In genomic region chr4:154022407-154022806, GRCm38 (mm10) we compare ENCODE assay signal across 8 mouse cellular contexts. TPM values are rescaled to one million over a fixed set of nuclear protein-coding genes. Genes with fewer than 3 reads are reported as not detected.
DNase-seq lines count a peak whose midpoint lies in the region; ATAC-seq and TF ChIP-seq lines count a peak whose summit lies in the region.

No protein-coding gene starts in this region.

- no peak overlapping the region for H3K4me2 ChIP-seq in midbrain, postnatal 0 days (ENCODE audit: low read depth, low read length, poor library complexity, severe bottlenecking)
- no peak overlapping the region for H3K4me2 ChIP-seq in midbrain, embryonic 11.5 days
- no peak overlapping the region for H3K4me2 ChIP-seq in heart, embryonic 12.5 days
- peak overlapping the region; percentile 20; the same call in 1 of the 2 replicates for H3K4me2 ChIP-seq in kidney, embryonic 15.5 days

- H3K9me3 ChIP-seq in midbrain, postnatal 0 days (ENCODE audit: low read length) = no peaks in the 10 kb centered on the region
- no peaks in the 10 kb centered on the region for H3K9me3 ChIP-seq in midbrain, embryonic 11.5 days (ENCODE audit: control insufficient read depth, low read length)
- H3K9me3 ChIP-seq in heart, embryonic 12.5 days (replicated peaks) = no peaks in the 10 kb centered on the region
- no peaks in the 10 kb centered on the region for H3K9me3 ChIP-seq in kidney, embryonic 15.5 days (replicated peaks)

- peaks cover 5% of the 10 kb centered on the region; the same call in 1 of the 2 replicates for H3K4me1 ChIP-seq in midbrain, postnatal 0 days (ENCODE audit: insufficient read depth, low read length)
- H3K4me1 ChIP-seq in midbrain, embryonic 11.5 days (ENCODE audit: control insufficient read depth, insufficient read depth, low read length) = peaks cover 14% of the 10 kb centered on the region
- peaks cover 47% of the 10 kb centered on the region for H3K4me1 ChIP-seq in heart, embryonic 12.5 days (replicated peaks)
- peaks cover 58% of the 10 kb centered on the region for H3K4me1 ChIP-seq in kidney, embryonic 15.5 days

- 0 out of 2 replicates have a peak, but pooled peaks cover 6% of the 10 kb centered on the region for H3K27me3 ChIP-seq in midbrain, postnatal 0 days (ENCODE audit: insufficient read depth, low read length)
- peaks cover 2% of the 10 kb centered on the region; the same call in 1 of the 2 replicates for H3K27me3 ChIP-seq in midbrain, embryonic 11.5 days (ENCODE audit: control insufficient read depth, insufficient read depth, low read length)
- H3K27me3 ChIP-seq in heart, embryonic 12.5 days (replicated peaks) = peaks cover 5% of the 10 kb centered on the region; the same call in 1 of the 2 replicates
- peaks cover 4% of the 10 kb centered on the region; the same call in 1 of the 2 replicates for H3K27me3 ChIP-seq in kidney, embryonic 15.5 days

- WGBS in midbrain, postnatal 0 days = 55% methylated on average over 4 of the region's 4 CpGs
- 82% methylated on average over 4 of the region's 4 CpGs for WGBS in midbrain, embryonic 11.5 days
- 66% methylated on average over 4 of the region's 4 CpGs for WGBS in heart, embryonic 12.5 days
- 29% methylated on average over 4 of the region's 4 CpGs for WGBS in kidney, embryonic 15.5 days

- H3K36me3 ChIP-seq in midbrain, postnatal 0 days (ENCODE audit: insufficient read depth, low read length) = peaks cover 41% of the 10 kb centered on the region
- H3K36me3 ChIP-seq in midbrain, embryonic 11.5 days (ENCODE audit: control insufficient read depth, insufficient read depth, low read length) = peaks cover 27% of the 10 kb centered on the region
- peaks cover 57% of the 10 kb centered on the region for H3K36me3 ChIP-seq in heart, embryonic 12.5 days
- H3K36me3 ChIP-seq in kidney, embryonic 15.5 days = peaks cover 48% of the 10 kb centered on the region

- no peak for TF ChIP-seq CTCF in midbrain, postnatal 0 days (IDR thresholded peaks at IDR 0.05)

- no peak overlapping the region for H3K9ac ChIP-seq in midbrain, postnatal 0 days (replicated peaks; ENCODE audit: low read length, poor library complexity, severe bottlenecking)
- no peak overlapping the region for H3K9ac ChIP-seq in midbrain, embryonic 11.5 days (ENCODE audit: low read length)
- H3K9ac ChIP-seq in heart, embryonic 12.5 days = no peak overlapping the region
- no peak overlapping the region for H3K9ac ChIP-seq in kidney, embryonic 15.5 days

- peak; percentile 14 for DNase-seq in midbrain, postnatal 0 days (ENCODE audit: low spot score)
- DNase-seq in midbrain, embryonic 11.5 days (ENCODE audit: low spot score, missing footprints) = no peak
- DNase-seq in ovary, postnatal 14 days (ENCODE audit: low spot score) = peak; percentile 54
- DNase-seq in right cerebral cortex, postnatal 4 days = no peak

- ATAC-seq in midbrain, postnatal 0 days (ENCODE audit: low FRiP score) = no peak
- no peak for ATAC-seq in midbrain, embryonic 11.5 days (ENCODE audit: low FRiP score)
- no peak for ATAC-seq in heart, embryonic 12.5 days (ENCODE audit: insufficient number of reproducible peaks, low FRiP score)
- ATAC-seq in kidney, embryonic 15.5 days (replicated peaks; ENCODE audit: low FRiP score) = peak; percentile 55
- no peak for ATAC-seq in inflammation-experienced regulatory T-cells, adult 6 months
- ATAC-seq in cerebellum, adult (ENCODE audit: insufficient number of reproducible peaks, low FRiP score, low TSS enrichment) = no peak

- no peak overlapping the region for H3K27ac ChIP-seq in midbrain, postnatal 0 days (ENCODE audit: low read depth, low read length)
- no peak overlapping the region for H3K27ac ChIP-seq in midbrain, embryonic 11.5 days (ENCODE audit: low read depth, low read length)
- 0 out of 2 replicates have a peak overlapping the region, but pooled peaks have one; percentile 23 for H3K27ac ChIP-seq in heart, embryonic 12.5 days (ENCODE audit: poor library complexity, severe bottlenecking)
- peak overlapping the region; percentile 89 for H3K27ac ChIP-seq in kidney, embryonic 15.5 days

- no peak overlapping the region for H3K4me3 ChIP-seq in midbrain, postnatal 0 days (ENCODE audit: low read depth, low read length)
- no peak overlapping the region for H3K4me3 ChIP-seq in midbrain, embryonic 11.5 days (ENCODE audit: low read depth, low read length)
- no peak overlapping the region for H3K4me3 ChIP-seq in heart, embryonic 12.5 days
- no peak overlapping the region for H3K4me3 ChIP-seq in kidney, embryonic 15.5 days (replicated peaks)

RNA-seq across cellular contexts. Expression of gene Smim1, which starts 3.6 kb away (rescaled TPM):
- total RNA-seq in midbrain, postnatal 0 days (2014; rRNA removed) = 13.4 and 20.6 TPM in 2 replicates
- polyA plus RNA-seq in midbrain, postnatal 0 days (2015; fragmentation: Nextera tagmentation; extraction: Ambion mirVana) = 12.9 and 14.6 TPM in 2 replicates
- 9.5 and 10.9 TPM in 2 replicates for polyA plus RNA-seq in midbrain, embryonic 11.5 days (2014; fragmentation: Nextera tagmentation; extraction: Ambion mirVana)
- polyA plus RNA-seq in heart, embryonic 12.5 days (2016; fragmentation: Nextera tagmentation; extraction: Ambion mirVana) = 64.6 and 77.0 TPM in 2 replicates
- polyA plus RNA-seq in kidney, embryonic 15.5 days (2015; fragmentation: Nextera tagmentation; extraction: Ambion mirVana) = 51.8 and 61.1 TPM in 2 replicates
- 1 to 10 TPM in 1 of 3 experiments, under 1 TPM in 1, not detected in 1; 0.66 to 1.3 TPM for polyA plus RNA-seq in inflammation-experienced regulatory T-cells, adult 6 months (2017; shearing (Covaris generic))

RNA-seq across cellular contexts. Expression of gene Lrrc47, which starts 10.9 kb away (rescaled TPM):
- 24.9 and 28.1 TPM in 2 replicates for total RNA-seq in midbrain, postnatal 0 days (2014; rRNA removed)
- 15.8 and 22.6 TPM in 2 replicates for polyA plus RNA-seq in midbrain, postnatal 0 days (2015; fragmentation: Nextera tagmentation; extraction: Ambion mirVana)
- 10.9 and 13.7 TPM in 2 replicates for polyA plus RNA-seq in midbrain, embryonic 11.5 days (2014; fragmentation: Nextera tagmentation; extraction: Ambion mirVana)
- polyA plus RNA-seq in heart, embryonic 12.5 days (2016; fragmentation: Nextera tagmentation; extraction: Ambion mirVana) = 21.8 and 27.2 TPM in 2 replicates
- 21.9 and 23.0 TPM in 2 replicates for polyA plus RNA-seq in kidney, embryonic 15.5 days (2015; fragmentation: Nextera tagmentation; extraction: Ambion mirVana)
- polyA plus RNA-seq in inflammation-experienced regulatory T-cells, adult 6 months (2017; shearing (Covaris generic)) = 1 to 10 TPM; 4.8 to 6.2 (median 6.2) TPM

RNA-seq across cellular contexts. Expression of gene Ccdc27, which starts 20.1 kb away (rescaled TPM):
- not detected in 2 replicates for total RNA-seq in midbrain, postnatal 0 days (2014; rRNA removed)
- polyA plus RNA-seq in midbrain, postnatal 0 days (2015; fragmentation: Nextera tagmentation; extraction: Ambion mirVana) = not detected in 2 replicates
- not detected in 2 replicates for polyA plus RNA-seq in midbrain, embryonic 11.5 days (2014; fragmentation: Nextera tagmentation; extraction: Ambion mirVana)
- 0.09 and 0.10 TPM in 2 replicates for polyA plus RNA-seq in heart, embryonic 12.5 days (2016; fragmentation: Nextera tagmentation; extraction: Ambion mirVana)
- polyA plus RNA-seq in kidney, embryonic 15.5 days (2015; fragmentation: Nextera tagmentation; extraction: Ambion mirVana) = 0.08 and 0.17 TPM in 2 replicates
- not detected for polyA plus RNA-seq in inflammation-experienced regulatory T-cells, adult 6 months (2017; shearing (Covaris generic))

RNA-seq across cellular contexts. Expression of gene Cep104, which starts 47.4 kb away (rescaled TPM):
- 9.6 and 11.6 TPM in 2 replicates for total RNA-seq in midbrain, postnatal 0 days (2014; rRNA removed)
- polyA plus RNA-seq in midbrain, postnatal 0 days (2015; fragmentation: Nextera tagmentation; extraction: Ambion mirVana) = 11.7 and 12.0 TPM in 2 replicates
- polyA plus RNA-seq in midbrain, embryonic 11.5 days (2014; fragmentation: Nextera tagmentation; extraction: Ambion mirVana) = 18.7 and 19.0 TPM in 2 replicates
- polyA plus RNA-seq in heart, embryonic 12.5 days (2016; fragmentation: Nextera tagmentation; extraction: Ambion mirVana) = 17.3 and 18.0 TPM in 2 replicates
- 15.8 and 16.7 TPM in 2 replicates for polyA plus RNA-seq in kidney, embryonic 15.5 days (2015; fragmentation: Nextera tagmentation; extraction: Ambion mirVana)
- polyA plus RNA-seq in inflammation-experienced regulatory T-cells, adult 6 months (2017; shearing (Covaris generic)) = 1 to 10 TPM; 3.3 to 4.2 (median 3.6) TPM

RNA-seq across cellular contexts. Expression of gene Dffb, which starts 47.5 kb away (rescaled TPM):
- 19.8 and 20.8 TPM in 2 replicates for total RNA-seq in midbrain, postnatal 0 days (2014; rRNA removed)
- polyA plus RNA-seq in midbrain, postnatal 0 days (2015; fragmentation: Nextera tagmentation; extraction: Ambion mirVana) = 9.7 and 10.1 TPM in 2 replicates
- polyA plus RNA-seq in midbrain, embryonic 11.5 days (2014; fragmentation: Nextera tagmentation; extraction: Ambion mirVana) = 10.5 and 12.0 TPM in 2 replicates
- polyA plus RNA-seq in heart, embryonic 12.5 days (2016; fragmentation: Nextera tagmentation; extraction: Ambion mirVana) = 5.6 and 6.5 TPM in 2 replicates
- 12.6 and 13.8 TPM in 2 replicates for polyA plus RNA-seq in kidney, embryonic 15.5 days (2015; fragmentation: Nextera tagmentation; extraction: Ambion mirVana)
- 10 to 100 TPM; 14.3 to 15.9 (median 15.5) TPM for polyA plus RNA-seq in inflammation-experienced regulatory T-cells, adult 6 months (2017; shearing (Covaris generic))

Comparison
In these comparisons a context has a peak if more than half of its experiments do, and no peak if none do; other contexts are left out.
1. DNase-seq: peak in midbrain, postnatal 0 days (single experiment) and ovary, postnatal 14 days (single experiment); none in midbrain, embryonic 11.5 days (single experiment) and right cerebral cortex, postnatal 4 days (single experiment).
2. H3K27ac ChIP-seq: peak in heart, embryonic 12.5 days (single experiment) and kidney, embryonic 15.5 days (single experiment); none in midbrain, postnatal 0 days (single experiment) and midbrain, embryonic 11.5 days (single experiment).